Mouse (Mus musculus) G1E (cell line): ENCODE measurements around the gene Psmb10. TPM values are rescaled to one million over a fixed set of nuclear protein-coding genes. Genes with fewer than 3 reads are reported as not detected.

Source experiments
- ATAC-seq: 2 replicates; pipeline ENCODE4 v1.8.0; 2016; ENCODE audit warnings: mild to moderate bottlenecking; ENCODE audit not compliant: insufficient number of reproducible peaks, poor library complexity, low FRiP score, severe bottlenecking; ENCODE audit errors: extremely low read depth
- DNase-seq: peaks from one replicate; pipeline ENCODE4 v3.0.0; 2012; ENCODE audit warnings: low spot score
- H3K27me3 ChIP-seq: 2 replicates; pipeline ENCODE4 v1.6.1; 2012; ENCODE audit warnings: mild to moderate bottlenecking, low read length, inconsistent platforms; ENCODE audit not compliant: insufficient read depth
- H3K36me3 ChIP-seq: replicated peaks from 2 replicates; pipeline ENCODE3; 2012; ENCODE audit warnings: mild to moderate bottlenecking, inconsistent platforms
- H3K4me1 ChIP-seq: 2 replicates; pipeline ENCODE4 v1.6.1; 2012; ENCODE audit warnings: low read depth, low read length, inconsistent platforms, mixed read lengths; ENCODE audit not compliant: insufficient read depth
- H3K4me3 ChIP-seq: 2 replicates; pipeline ENCODE4 v1.5.1; 2012; ENCODE audit warnings: low read depth, mild to moderate bottlenecking, inconsistent platforms, low read length, moderate library complexity, mixed read lengths
- H3K9me3 ChIP-seq: replicated peaks from 2 replicates; pipeline ENCODE4 v1.6.1; 2012; ENCODE audit warnings: inconsistent platforms
- CTCF ChIP-seq: IDR thresholded peaks from 2 replicates; pipeline ENCODE4 v1.5.1; 2012; ENCODE audit warnings: low read depth, low read length, inconsistent platforms, mixed read lengths
- GATA1 ChIP-seq: IDR thresholded peaks from 2 replicates; pipeline ENCODE4 v1.6.1; 2012; ENCODE audit warnings: borderline replicate concordance, low read length, inconsistent platforms, mixed read lengths
- GATA2 ChIP-seq: IDR thresholded peaks from 2 replicates; pipeline ENCODE4 v1.6.1; 2012; ENCODE audit warnings: low read depth, low read length, inconsistent platforms, borderline replicate concordance
- POLR2AphosphoS5 ChIP-seq: IDR thresholded peaks from 2 replicates; pipeline ENCODE4 v1.6.1; 2012; ENCODE audit warnings: low read depth, low read length, inconsistent platforms; ENCODE audit not compliant: insufficient replicate concordance
- TAL1 ChIP-seq: conservative IDR thresholded peaks from 2 replicates; pipeline ENCODE4 v1.6.1; 2012; ENCODE audit warnings: low read depth, low read length, inconsistent platforms, mixed read lengths
- polyA plus RNA-seq: library from polyadenylated mRNA; stranded (reverse); fragments of >175 nt; gene quantifications from 2 replicates; pipeline ENCODE4 v1.2.3, GENCODE M21; 2012
- total RNA-seq, 2 experiments: library from RNA; stranded (forward) in 1 of 2; stranded (reverse) in 1 of 2; fragments of 200-1000 nt in 1 of 2; fragments of >200 nt in 1 of 2; fragmentation: Nextera tagmentation in 1 of 2; gene quantifications; 2 replicates each; pipeline ENCODE4 v1.2.3; 2014 to 2017

Gene Psmb10
- total and polyA plus RNA-seq, 3 experiments = 15.3 to 125 (median 16.3) TPM

GRCm38 (mm10) chr8:105900180-105900940 lies 37.9 kb downstream of the Psmb10 start, which contains the start of gene Pskh1:
Gene Pskh1 (plus strand): TSS chr8:105900441.
- H3K36me3 ChIP-seq = peaks cover 34% of the 10 kb centered on the region
- TF ChIP-seq POLR2AphosphoS5 (no peak), GATA1 (no peak)
- H3K27me3 ChIP-seq = no peaks in the 10 kb centered on the region
- no peaks in the 10 kb centered on the region for H3K9me3 ChIP-seq
- peaks cover 12% of the 10 kb centered on the region for H3K4me1 ChIP-seq
- H3K4me3 ChIP-seq = peak within 1 kb of the TSS; percentile 100
- peak; percentile 91 for DNase-seq
- ATAC-seq = peak; percentile 77

- no peaks in the 10 kb centered on the region for H3K27me3 ChIP-seq
- peaks cover 12% of the 10 kb centered on the region for H3K4me1 ChIP-seq
- no peaks in the 10 kb centered on the region for H3K9me3 ChIP-seq
- TF ChIP-seq POLR2AphosphoS5 (no peak), GATA2 (no peak), CTCF (no peak), TAL1 (no peak), GATA1 (no peak)
- DNase-seq (no peak), ATAC-seq (no peak)
- peaks cover 44% of the 10 kb centered on the region for H3K36me3 ChIP-seq
- H3K4me3 ChIP-seq = no peak overlapping the region
Observed at GRCm38 (mm10) chr8:105897801-105898480, 40.3 kb downstream of the Psmb10 start.

- no peak within 1 kb of the TSS for H3K4me3 ChIP-seq
- no peak for ATAC-seq
- peaks cover 80% of the 10 kb centered on the region for H3K36me3 ChIP-seq
- no peaks in the 10 kb centered on the region for H3K27me3 ChIP-seq
- DNase-seq = peak; percentile 29
- peaks cover 3% of the 10 kb centered on the region for H3K4me1 ChIP-seq
- no peaks in the 10 kb centered on the region for H3K9me3 ChIP-seq
- no peak for TF ChIP-seq GATA1
- TF ChIP-seq POLR2AphosphoS5 = no peak
- TF ChIP-seq TAL1 = no peak
- TF ChIP-seq CTCF = no peak
- no peak for TF ChIP-seq GATA2
Observed at GRCm38 (mm10) chr8:105893339-105893738, 44.9 kb downstream of the Psmb10 start, which contains the start of gene Nrn1l. Gene Nrn1l (plus strand): TSS chr8:105893567.

- Histone ChIP-seq H3K9me3 (no peaks in the 10 kb centered on the region), H3K4me1 (peaks cover 3% of the 10 kb centered on the region), H3K4me3 (no peak overlapping the region), H3K27me3 (no peaks in the 10 kb centered on the region), H3K36me3 (peaks cover 90% of the 10 kb centered on the region)
- ATAC-seq (no peak), DNase-seq (peak; percentile 17)
- TF ChIP-seq POLR2AphosphoS5 (no peak), GATA1 (no peak), TAL1 (no peak), CTCF (no peak), GATA2 (no peak)
Observed at GRCm38 (mm10) chr8:105892432-105892831, 45.8 kb downstream of the Psmb10 start.

- Histone ChIP-seq H3K4me3 (no peak overlapping the region), H3K9me3 (no peaks in the 10 kb centered on the region), H3K27me3 (no peaks in the 10 kb centered on the region), H3K4me1 (peaks cover 3% of the 10 kb centered on the region), H3K36me3 (peaks cover 99% of the 10 kb centered on the region)
- ATAC-seq = no peak
- TF ChIP-seq GATA1 = no peak
- TF ChIP-seq TAL1 = no peak
- no peak for TF ChIP-seq CTCF
- no peak for TF ChIP-seq POLR2AphosphoS5
- no peak for TF ChIP-seq GATA2
- DNase-seq = no peak
Observed at GRCm38 (mm10) chr8:105890870-105891269, 47.4 kb downstream of the Psmb10 start.

GRCm38 (mm10) chr8:105889756-105890465 lies 48.3 kb downstream of the Psmb10 start:
- TF ChIP-seq CTCF (no peak), TAL1 (no peak), GATA2 (no peak), POLR2AphosphoS5 (no peak), GATA1 (no peak)
- Histone ChIP-seq H3K27me3 (no peaks in the 10 kb centered on the region), H3K4me1 (peaks cover 3% of the 10 kb centered on the region), H3K36me3 (peaks cover 99% of the 10 kb centered on the region), H3K9me3 (no peaks in the 10 kb centered on the region), H3K4me3 (no peak overlapping the region)
- ATAC-seq (no peak), DNase-seq (no peak)

Other genes starting within 250 kb of the Psmb10 start
Only the 20 nearest of the 24 such genes appear.
- 9.5 and 16.8 TPM in 2 replicates for gene Enkd1, start 230.2 kb downstream of the Psmb10 start, total RNA-seq (2014; fragmentation: Nextera tagmentation)
- gene Enkd1, start 230.2 kb downstream of the Psmb10 start, total RNA-seq (2017) = 10.5 and 13.6 TPM in 2 replicates
- gene Enkd1, start 230.2 kb downstream of the Psmb10 start, polyA plus RNA-seq = 52.5 and 62.1 TPM in 2 replicates
- 0.92 and 4.4 TPM in 2 replicates for gene Gfod2, start 179.8 kb downstream of the Psmb10 start, total RNA-seq (2014; fragmentation: Nextera tagmentation)
- 1.8 and 4.9 TPM in 2 replicates for gene Gfod2, start 179.8 kb downstream of the Psmb10 start, total RNA-seq (2017)
- gene Gfod2, start 179.8 kb downstream of the Psmb10 start, polyA plus RNA-seq = 2.6 and 3.0 TPM in 2 replicates
- gene Ranbp10, start 111.1 kb downstream of the Psmb10 start, total RNA-seq (2014; fragmentation: Nextera tagmentation) = 35.6 and 114 TPM in 2 replicates
- gene Ranbp10, start 111.1 kb downstream of the Psmb10 start, total RNA-seq (2017) = 12.5 and 14.3 TPM in 2 replicates
- gene Ranbp10, start 111.1 kb downstream of the Psmb10 start, polyA plus RNA-seq = 22.1 and 29.3 TPM in 2 replicates
- gene Tsnaxip1, start 110.7 kb downstream of the Psmb10 start, total RNA-seq (2014; fragmentation: Nextera tagmentation) = not detected in 2 replicates
- gene Tsnaxip1, start 110.7 kb downstream of the Psmb10 start, total RNA-seq (2017) = 0.06 and 0.16 TPM in 2 replicates
- gene Tsnaxip1, start 110.7 kb downstream of the Psmb10 start, polyA plus RNA-seq = not detected in 2 replicates
- gene Cenpt, start 85.2 kb downstream of the Psmb10 start, total RNA-seq (2014; fragmentation: Nextera tagmentation) = 25.2 and 31.4 TPM in 2 replicates
- 14.4 and 14.6 TPM in 2 replicates for gene Cenpt, start 85.2 kb downstream of the Psmb10 start, total RNA-seq (2017)
- gene Cenpt, start 85.2 kb downstream of the Psmb10 start, polyA plus RNA-seq = 12.7 and 12.9 TPM in 2 replicates
- gene Thap11, start 83.3 kb downstream of the Psmb10 start, total RNA-seq (2014; fragmentation: Nextera tagmentation) = 18.1 and 22.5 TPM in 2 replicates
- 35.8 and 42.5 TPM in 2 replicates for gene Thap11, start 83.3 kb downstream of the Psmb10 start, total RNA-seq (2017)
- gene Thap11, start 83.3 kb downstream of the Psmb10 start, polyA plus RNA-seq = 31.7 and 34.2 TPM in 2 replicates
- 378 and 465 TPM in 2 replicates for gene Nutf2, start 77.9 kb downstream of the Psmb10 start, total RNA-seq (2014; fragmentation: Nextera tagmentation)
- gene Nutf2, start 77.9 kb downstream of the Psmb10 start, total RNA-seq (2017) = 87.1 and 116 TPM in 2 replicates
- 284 and 322 TPM in 2 replicates for gene Nutf2, start 77.9 kb downstream of the Psmb10 start, polyA plus RNA-seq
- 32.7 and 53.4 TPM in 2 replicates for gene Edc4, start 57.6 kb downstream of the Psmb10 start, total RNA-seq (2014; fragmentation: Nextera tagmentation)
- 39.7 and 43.0 TPM in 2 replicates for gene Edc4, start 57.6 kb downstream of the Psmb10 start, total RNA-seq (2017)
- gene Edc4, start 57.6 kb downstream of the Psmb10 start, polyA plus RNA-seq = 27.4 and 29.7 TPM in 2 replicates
- not detected in 2 replicates for gene Nrn1l, start 44.9 kb downstream of the Psmb10 start, total RNA-seq (2014; fragmentation: Nextera tagmentation)
- 0.38 TPM in 1 of 2 replicates, not detected in the other for gene Nrn1l, start 44.9 kb downstream of the Psmb10 start, total RNA-seq (2017)
- gene Nrn1l, start 44.9 kb downstream of the Psmb10 start, polyA plus RNA-seq = 1.5 and 1.8 TPM in 2 replicates
- gene Pskh1, start 38.0 kb downstream of the Psmb10 start, total RNA-seq (2014; fragmentation: Nextera tagmentation) = 26.1 and 32.1 TPM in 2 replicates
- 21.3 and 22.7 TPM in 2 replicates for gene Pskh1, start 38.0 kb downstream of the Psmb10 start, total RNA-seq (2017)
- gene Pskh1, start 38.0 kb downstream of the Psmb10 start, polyA plus RNA-seq = 13.1 and 19.5 TPM in 2 replicates
- not detected in 2 replicates for gene Ctrl, start 4.6 kb downstream of the Psmb10 start, total RNA-seq (2014; fragmentation: Nextera tagmentation)
- 0.38 and 1.1 TPM in 2 replicates for gene Ctrl, start 4.6 kb downstream of the Psmb10 start, total RNA-seq (2017)
- gene Ctrl, start 4.6 kb downstream of the Psmb10 start, polyA plus RNA-seq = 0.14 TPM in 1 of 2 replicates, not detected in the other
- 0.92 TPM in 1 of 2 replicates, not detected in the other for gene Lcat, start 4.9 kb upstream of the Psmb10 start, total RNA-seq (2014; fragmentation: Nextera tagmentation)
- 0.17 and 0.22 TPM in 2 replicates for gene Lcat, start 4.9 kb upstream of the Psmb10 start, total RNA-seq (2017)
- 0.29 and 0.40 TPM in 2 replicates for gene Lcat, start 4.9 kb upstream of the Psmb10 start, polyA plus RNA-seq
- gene Slc12a4, start 27.7 kb upstream of the Psmb10 start, total RNA-seq (2014; fragmentation: Nextera tagmentation) = 3.7 and 4.4 TPM in 2 replicates
- 6.6 and 7.2 TPM in 2 replicates for gene Slc12a4, start 27.7 kb upstream of the Psmb10 start, total RNA-seq (2017)
- gene Slc12a4, start 27.7 kb upstream of the Psmb10 start, polyA plus RNA-seq = 7.4 and 8.7 TPM in 2 replicates
- gene Dpep3, start 41.0 kb upstream of the Psmb10 start, total RNA-seq (2014; fragmentation: Nextera tagmentation) = not detected in 2 replicates
- gene Dpep3, start 41.0 kb upstream of the Psmb10 start, total RNA-seq (2017) = 0.05 TPM in 1 of 2 replicates, not detected in the other
- gene Dpep3, start 41.0 kb upstream of the Psmb10 start, polyA plus RNA-seq = not detected in 2 replicates
- 20.9 and 21.7 TPM in 2 replicates for gene Dus2, start 52.9 kb upstream of the Psmb10 start, total RNA-seq (2014; fragmentation: Nextera tagmentation)
- 14.2 and 18.3 TPM in 2 replicates for gene Dus2, start 52.9 kb upstream of the Psmb10 start, total RNA-seq (2017)
- gene Dus2, start 52.9 kb upstream of the Psmb10 start, polyA plus RNA-seq = 3.6 and 3.9 TPM in 2 replicates
- not detected in 2 replicates for gene Dpep2nb, start 67.5 kb upstream of the Psmb10 start, total RNA-seq (2014; fragmentation: Nextera tagmentation)
- gene Dpep2nb, start 67.5 kb upstream of the Psmb10 start, total RNA-seq (2017) = 0.16 TPM in 1 of 2 replicates, not detected in the other
- not detected in 2 replicates for gene Dpep2nb, start 67.5 kb upstream of the Psmb10 start, polyA plus RNA-seq
- gene Ddx28, start 73.4 kb upstream of the Psmb10 start, total RNA-seq (2014; fragmentation: Nextera tagmentation) = 9.9 TPM in 2 replicates
- 18.6 and 19.4 TPM in 2 replicates for gene Ddx28, start 73.4 kb upstream of the Psmb10 start, total RNA-seq (2017)
- 22.6 and 26.0 TPM in 2 replicates for gene Ddx28, start 73.4 kb upstream of the Psmb10 start, polyA plus RNA-seq
- 189 and 192 TPM in 2 replicates for gene Nfatc3, start 120.4 kb upstream of the Psmb10 start, total RNA-seq (2014; fragmentation: Nextera tagmentation)
- gene Nfatc3, start 120.4 kb upstream of the Psmb10 start, total RNA-seq (2017) = 29.6 and 31.0 TPM in 2 replicates
- gene Nfatc3, start 120.4 kb upstream of the Psmb10 start, polyA plus RNA-seq = 13.0 and 15.0 TPM in 2 replicates
- not detected in 2 replicates for gene Esrp2, start 198.5 kb upstream of the Psmb10 start, total RNA-seq (2014; fragmentation: Nextera tagmentation)
- 0.06 TPM in 1 of 2 replicates, not detected in the other for gene Esrp2, start 198.5 kb upstream of the Psmb10 start, total RNA-seq (2017)
- not detected in 2 replicates for gene Esrp2, start 198.5 kb upstream of the Psmb10 start, polyA plus RNA-seq
- 0.83 TPM in 1 of 2 replicates, not detected in the other for gene Pla2g15, start 212.0 kb upstream of the Psmb10 start, total RNA-seq (2014; fragmentation: Nextera tagmentation)
- 0.55 and 1.5 TPM in 2 replicates for gene Pla2g15, start 212.0 kb upstream of the Psmb10 start, total RNA-seq (2017)
- 0.29 and 0.39 TPM in 2 replicates for gene Pla2g15, start 212.0 kb upstream of the Psmb10 start, polyA plus RNA-seq